Mouse (Mus musculus): ENCODE results near the gene Megf8. TPM values are rescaled to one million over a fixed set of nuclear protein-coding genes. Genes with fewer than 3 reads are reported as not detected.
"Not testable (repeated sequence)": the region's sequence is repeated elsewhere in the genome, so short reads cannot be mapped to it uniquely, and the experiment has no call there.

The Megf8 gene
- total RNA-seq, 2 experiments from 2014 or later: 16.3 to 16.6 TPM

DNA sequence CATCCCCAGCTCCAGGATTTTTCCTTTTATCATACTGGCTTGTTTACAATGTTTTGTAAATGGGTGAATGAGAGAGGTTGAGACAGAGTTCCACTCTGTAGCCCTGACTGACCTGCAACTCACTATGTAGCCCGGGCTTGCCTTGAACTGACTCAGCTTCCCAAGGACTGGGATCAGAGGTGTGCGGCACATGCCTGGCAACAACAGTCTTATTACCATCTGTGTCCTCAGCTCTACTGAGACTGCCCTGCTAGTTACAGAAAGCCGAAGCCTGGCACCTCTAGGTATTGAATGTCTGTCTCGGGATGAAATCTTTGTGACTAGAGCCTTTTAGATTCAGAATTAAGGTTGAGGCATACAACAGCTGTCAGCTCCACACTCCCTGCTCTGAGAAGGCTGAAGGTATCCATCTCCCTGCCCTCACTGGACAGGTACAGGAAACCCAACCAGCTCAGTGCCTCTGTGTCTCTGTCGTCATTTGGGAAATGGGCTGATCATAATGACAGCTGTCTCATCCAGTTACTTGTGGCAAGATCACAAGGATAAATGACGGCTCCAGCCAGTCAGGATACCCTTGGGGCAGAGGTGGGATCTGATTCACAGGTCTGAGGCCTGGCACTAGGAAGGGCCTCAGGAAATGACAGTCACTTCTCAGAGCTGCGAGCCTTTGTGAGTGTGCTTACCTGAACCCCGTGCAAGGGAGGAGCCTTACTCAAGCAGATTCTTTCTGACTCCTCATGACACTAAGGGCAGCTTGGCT lies 76.7 kb downstream of the Megf8 start:
- DNase-seq: no peak
- intact Hi-C loops (cut with DNase I): loop anchor here (5.0 kb wide), 1 partner anchor 146 kb away; no protein-coding TSS in a partner anchor

- no peak for DNase-seq
- intact Hi-C loops (cut with DNase I): loop anchor here (5.0 kb wide), 1 partner anchor 147 kb away; no protein-coding TSS in a partner anchor
Measured at GRCm38 (mm10) chr7:25394754-25395153, 77.8 kb downstream of the Megf8 start.

GRCm38 (mm10) chr7:25395186-25395557 lies 78.2 kb downstream of the Megf8 start:
- no peak for DNase-seq
- intact Hi-C loops (cut with DNase I): no loop called here

DNA sequence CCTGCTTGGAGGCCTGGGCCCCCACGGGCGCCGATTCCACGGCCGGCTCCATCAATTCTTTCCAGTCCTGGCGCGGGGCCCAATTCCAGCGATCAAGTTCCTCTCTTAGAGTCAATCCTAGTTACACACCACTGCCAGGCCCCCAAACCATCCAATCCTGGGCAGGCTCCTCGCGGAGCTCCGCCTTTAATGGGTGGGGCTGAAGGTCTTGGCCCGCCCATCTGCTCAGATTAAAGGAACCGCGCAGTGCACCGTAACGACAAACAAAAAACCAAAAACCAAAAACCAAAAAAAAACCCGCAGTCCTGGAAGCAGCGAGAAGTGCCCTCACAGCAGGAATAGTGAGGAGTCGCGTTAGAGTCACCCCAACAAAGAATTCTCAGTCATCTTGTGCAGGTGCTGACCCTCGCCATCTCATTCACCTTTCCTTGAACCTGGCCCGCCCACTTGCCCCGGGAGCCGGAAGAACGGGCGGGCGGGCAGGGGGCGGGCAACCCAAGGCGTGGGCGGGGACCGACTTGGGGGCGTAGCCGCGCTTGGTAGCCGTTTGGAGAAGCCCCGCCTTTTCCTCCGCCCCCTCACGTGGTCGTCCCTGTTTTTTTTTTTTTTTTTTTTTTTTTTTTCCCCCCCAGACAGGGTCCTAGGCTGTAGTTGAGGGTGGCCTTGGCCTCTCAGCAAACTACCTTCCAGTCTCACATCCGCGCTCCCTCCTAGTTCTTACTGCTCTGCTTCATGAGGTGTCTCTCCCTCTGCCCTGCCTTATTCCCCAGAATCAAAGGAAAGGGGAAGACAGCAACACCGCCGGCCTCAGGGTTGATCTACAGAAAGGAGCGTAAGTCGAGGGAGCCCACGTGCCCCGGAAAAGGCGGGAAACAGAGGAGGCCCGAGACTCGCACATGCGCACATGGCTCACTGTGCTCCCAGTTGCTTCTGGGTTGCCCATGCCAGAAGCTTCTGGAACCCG lies 78.9 kb downstream of the Megf8 start:
- DNase-seq: peak; percentile 96 to 98
- intact Hi-C loops (cut with DNase I): no loop called here

GRCm38 (mm10) chr7:25396621-25397020 lies 79.7 kb downstream of the Megf8 start:
- no peak for DNase-seq
- intact Hi-C loops (cut with DNase I): no loop called here

DNA sequence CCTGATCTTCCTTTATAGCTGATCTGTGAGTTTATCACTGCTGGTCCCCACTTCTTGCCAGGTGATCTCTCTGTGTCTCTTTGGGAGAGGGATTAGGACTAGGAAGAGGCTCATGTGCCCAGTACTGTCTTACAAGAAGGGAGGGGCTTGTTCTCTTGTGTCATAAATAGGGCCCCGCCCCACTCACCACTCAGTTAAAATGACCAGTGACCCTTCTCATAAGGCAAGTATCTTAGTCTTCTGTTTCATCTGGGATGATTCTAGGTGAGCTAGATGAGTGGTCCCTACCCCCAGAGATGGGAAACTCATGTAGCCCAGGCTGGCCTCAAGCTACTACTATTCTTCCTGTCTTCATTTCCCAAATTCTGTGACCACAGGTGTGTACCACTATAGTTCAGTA lies 81.6 kb downstream of the Megf8 start, which contains the start of gene Lipe:
TSS of gene Lipe (minus strand) at position 101 of the 400 bp plus-strand sequence.
- no peak for DNase-seq
- intact Hi-C loops (cut with DNase I): no loop called here

DNA sequence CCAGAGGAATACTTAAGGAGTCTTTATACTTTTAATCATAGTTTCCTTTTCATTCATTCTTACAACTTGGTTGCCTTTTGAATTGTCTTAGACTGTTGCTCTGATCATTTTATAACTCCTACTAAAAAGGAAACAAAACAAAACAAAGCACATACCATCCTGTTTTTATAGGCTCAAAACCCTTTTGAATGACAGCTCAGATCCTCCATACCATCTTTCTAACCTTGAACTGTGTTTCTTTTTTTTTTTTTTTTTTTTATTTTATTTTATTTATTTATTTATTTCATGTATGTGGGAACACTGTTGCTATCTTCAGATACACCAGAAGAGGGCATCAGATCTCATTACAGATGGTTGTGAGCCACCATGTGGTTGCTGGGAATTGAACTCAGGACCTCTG lies 82.1 kb downstream of the Megf8 start:
- intact Hi-C loops (cut with DNase I); DNase-seq: not testable (repeated sequence)

DNA sequence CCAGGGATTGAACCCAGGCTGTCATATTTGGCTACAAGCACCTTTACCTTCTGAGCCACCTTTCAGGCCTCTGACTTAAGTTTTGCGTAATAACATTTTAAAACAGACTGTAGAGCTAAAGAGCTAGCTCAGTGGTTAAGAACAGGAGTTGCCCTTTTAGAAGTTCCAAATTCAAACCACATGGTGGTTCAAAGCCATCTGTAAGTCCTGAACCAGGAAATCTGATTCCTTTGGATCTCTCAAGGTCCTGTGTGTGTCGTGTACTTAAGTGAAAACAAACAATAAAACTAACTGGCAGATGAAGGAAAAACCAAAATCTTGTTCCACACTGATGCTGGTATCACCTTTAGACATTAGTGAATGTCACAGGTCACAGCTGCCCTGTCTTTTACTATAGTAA lies 84.6 kb downstream of the Megf8 start:
- intact Hi-C loops (cut with DNase I): no loop called here
- DNase-seq: no peak

GRCm38 (mm10) chr7:25401986-25402385 lies 85.0 kb downstream of the Megf8 start:
- no peak for DNase-seq
- intact Hi-C loops (cut with DNase I): no loop called here

- intact Hi-C loops (cut with DNase I): no loop called here
- peak in 1 of 2 experiments; percentile 43 for DNase-seq
Measured at GRCm38 (mm10) chr7:25402671-25403101, 85.7 kb downstream of the Megf8 start.

DNA sequence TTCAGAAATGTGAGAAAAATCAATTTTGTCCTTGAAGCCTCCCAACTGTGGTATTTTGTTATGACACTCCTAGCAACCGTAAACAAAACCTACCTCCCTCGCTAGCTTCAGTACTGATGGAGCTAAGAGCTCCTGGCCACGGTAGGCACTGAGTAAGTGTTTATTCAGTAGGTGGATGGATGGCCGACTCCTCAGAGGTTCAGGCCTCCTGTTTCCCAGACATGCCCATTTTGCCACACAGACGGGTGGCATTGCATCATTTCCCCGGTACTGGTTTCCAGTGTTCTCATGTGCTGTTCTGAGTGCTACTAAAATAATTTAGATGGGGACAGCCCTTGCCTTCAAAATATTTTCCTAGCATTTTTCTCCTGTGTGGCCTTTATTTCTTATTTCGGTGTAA lies 89.5 kb downstream of the Megf8 start:
- DNase-seq: no peak

DNA sequence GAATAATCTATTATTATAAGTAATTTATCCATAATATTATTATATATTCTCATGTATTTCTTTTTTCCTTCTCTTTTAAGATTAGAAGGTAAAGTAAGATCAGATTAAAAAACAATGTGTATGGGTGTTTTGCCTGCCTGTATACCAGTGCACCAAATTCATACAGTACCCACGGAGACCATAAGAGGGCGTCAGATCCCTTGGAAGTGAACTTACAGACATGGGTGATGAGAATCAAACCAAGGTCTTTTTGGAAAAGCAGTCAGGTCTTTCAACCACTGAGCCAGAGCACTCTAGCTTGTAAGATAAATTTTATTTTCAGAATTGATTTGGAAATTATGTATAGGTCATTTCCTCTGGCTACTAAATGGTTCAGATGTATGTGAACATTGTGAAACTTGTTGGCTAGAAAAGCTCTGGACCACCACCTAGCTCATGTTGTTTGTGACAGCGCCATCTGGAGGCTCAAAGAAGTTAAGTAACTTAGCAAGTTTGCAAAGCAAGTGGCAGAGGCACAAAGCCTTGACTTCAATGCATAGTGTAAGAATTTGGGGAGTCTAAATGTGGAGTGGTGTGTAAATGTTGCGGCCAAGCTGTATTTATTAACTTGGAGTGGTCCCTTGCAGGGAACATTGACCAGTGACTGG lies 92.3 kb downstream of the Megf8 start:
- intact Hi-C loops (cut with DNase I): no loop called here
- DNase-seq: no peak

More for the DNA sequence above, 89.5 kb downstream of the Megf8 start:
- intact Hi-C loops (cut with DNase I): no loop called here

- intact Hi-C loops (cut with DNase I): no loop called here
- DNase-seq: no peak
Measured at GRCm38 (mm10) chr7:25410969-25411615, 94.1 kb downstream of the Megf8 start.

GRCm38 (mm10) chr7:25411861-25412260 lies 94.9 kb downstream of the Megf8 start:
- intact Hi-C loops (cut with DNase I): no loop called here
- DNase-seq: no peak

DNA sequence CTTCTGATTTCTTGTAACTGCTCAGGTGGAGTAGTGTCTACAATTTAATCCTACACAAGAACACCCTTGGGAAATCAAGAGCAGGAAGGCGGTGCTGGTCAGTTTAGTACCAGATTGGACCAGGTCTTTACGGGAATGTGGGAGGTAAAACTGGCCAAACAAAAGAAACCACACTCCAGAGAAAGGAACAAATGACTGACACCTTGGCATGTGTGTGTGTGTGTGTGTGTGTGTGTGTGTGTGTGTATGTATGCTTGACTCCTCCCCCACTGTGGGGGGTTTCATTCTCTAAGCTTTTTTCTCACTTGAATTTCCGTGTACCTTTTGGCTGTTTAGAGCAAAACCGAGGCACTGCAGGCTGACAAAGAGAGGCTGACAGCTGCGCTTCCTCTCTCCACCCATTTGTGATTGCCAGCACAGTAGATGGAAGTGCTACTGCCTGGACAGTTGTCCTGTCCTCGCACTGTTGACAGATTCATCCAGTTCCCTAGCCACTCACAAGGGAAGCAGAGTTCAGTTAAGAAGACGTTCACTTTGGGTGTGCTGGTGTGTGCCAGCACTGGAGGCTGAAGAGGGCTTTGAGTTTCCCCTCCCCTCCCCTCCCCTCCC lies 96.0 kb downstream of the Megf8 start, which contains the start of gene Cxcl17:
TSS of gene Cxcl17 (minus strand) at position 54 of the 609 bp plus-strand sequence.
- DNase-seq: no peak
- intact Hi-C loops (cut with DNase I): no loop called here

Other genes with a start within 250 kb of the Megf8 start
- gene Grik5, start 244.8 kb upstream of the Megf8 start, total RNA-seq (2021): 1 to 10 TPM; 2.6 to 3.2 TPM
- gene Zfp574, start 244.6 kb upstream of the Megf8 start, total RNA-seq (2021): 1 to 10 TPM; 6.0 to 8.0 TPM
- under 1 TPM; 0.10 to 0.72 TPM for gene Pou2f2, start 137.4 kb upstream of the Megf8 start, total RNA-seq (2021)
- 10 to 100 TPM in 1 of 2 experiments, 1 to 10 TPM in 1; 8.4 to 10.7 TPM for gene Dedd2, start 96.5 kb upstream of the Megf8 start, total RNA-seq (2021)
- gene Zfp526, start 95.7 kb upstream of the Megf8 start, total RNA-seq (2021): 1 to 10 TPM; 4.1 to 5.5 TPM
- gene Gsk3a, start 79.3 kb upstream of the Megf8 start, total RNA-seq (2021): 10 to 100 TPM; 64.0 to 69.6 TPM
- 1 to 10 TPM; 5.0 to 6.1 TPM for gene Erf, start 66.4 kb upstream of the Megf8 start, total RNA-seq (2021)
- 10 to 100 TPM; 31.4 to 37.6 TPM for gene Cic, start 49.5 kb upstream of the Megf8 start, total RNA-seq (2021)
- 1 to 10 TPM in 1 of 2 experiments, under 1 TPM in 1; 0.86 to 1.3 TPM for gene Pafah1b3, start 19.2 kb upstream of the Megf8 start, total RNA-seq (2021)
- not detected for gene Prr19, start 15.8 kb upstream of the Megf8 start, total RNA-seq (2021)
- not detected for gene Tmem145, start 11.1 kb upstream of the Megf8 start, total RNA-seq (2021)
- gene Cnfn, start 52.6 kb downstream of the Megf8 start, total RNA-seq (2021): not detected
- 10 to 100 TPM; 18.6 to 20.6 TPM for gene Lipe, start 81.5 kb downstream of the Megf8 start, total RNA-seq (2021)
- not detected for gene Cxcl17, start 95.7 kb downstream of the Megf8 start, total RNA-seq (2021)
- gene Ceacam1, start 160.4 kb downstream of the Megf8 start, total RNA-seq (2021): 1 to 10 TPM; 3.0 to 6.1 TPM
- under 1 TPM; 0.64 to 0.79 TPM for gene Ceacam2, start 222.7 kb downstream of the Megf8 start, total RNA-seq (2021)

Measured in gastrocnemius, postnatal 36 days (tissue).